Mouse (Mus musculus): ENCODE data around the gene Adam8.

GRCm38 (mm10) chr7:139994676-139995075 lies 2.3 kb upstream of the Adam8 start:
- no peak for TF ChIP-seq POLR2A (IDR thresholded peaks at IDR 0.05; ENCODE audit: low read depth, low read length)
- peak; percentile 27; the same call in 1 of the 2 replicates for TF ChIP-seq CTCF (IDR thresholded peaks at IDR 0.05; ENCODE audit: extremely low read depth, insufficient read length, insufficient replicate concordance, low read depth, low read length)

Measured in small intestine, adult 2 months (tissue).